Mouse (Mus musculus) neural tube, embryonic 11.5 days (tissue): Measurements from ENCODE around the gene Fshr. TPM values are rescaled to one million over a fixed set of nuclear protein-coding genes. Genes with fewer than 3 reads are reported as not detected.

ENCODE experiments used
- ATAC-seq: fragments of 200-750 bp; cut with Nextera tagmentation; 2 replicates; pipeline ENCODE4 v1.8.0; 2017; ENCODE audit warnings: moderate number of reproducible peaks, mild to moderate bottlenecking, moderate TSS enrichment, moderate library complexity; ENCODE audit not compliant: insufficient read depth, low FRiP score, low TSS enrichment
- DNase-seq: peaks from one replicate; pipeline ENCODE4 v3.0.0-alpha.2; 2015; ENCODE audit warnings: low spot score
- H3K27ac ChIP-seq: fragments of 300-500 bp; sonication (generic); 2 replicates; pipeline ENCODE4 v1.5.1; 2014; ENCODE audit warnings: low read depth, mild to moderate bottlenecking, low read length
- H3K27me3 ChIP-seq: fragments of 300-500 bp; sonication (generic); 2 replicates; pipeline ENCODE4 v1.6.1; 2014; ENCODE audit warnings: mild to moderate bottlenecking, low read length, mixed read lengths; ENCODE audit not compliant: control insufficient read depth, insufficient read depth
- H3K36me3 ChIP-seq: fragments of 300-500 bp; sonication (generic); 2 replicates; pipeline ENCODE4 v1.6.1; 2014; ENCODE audit warnings: mild to moderate bottlenecking, low read length, moderate library complexity, mixed read lengths; ENCODE audit not compliant: control insufficient read depth, insufficient read depth
- H3K4me1 ChIP-seq: fragments of 300-500 bp; sonication (generic); 2 replicates; pipeline ENCODE4 v1.6.1; 2014; ENCODE audit warnings: low read length, mixed read lengths; ENCODE audit not compliant: control insufficient read depth, insufficient read depth
- H3K4me2 ChIP-seq: fragments of 300-500 bp; sonication (generic); 2 replicates; pipeline ENCODE4 v1.6.1; 2014; ENCODE audit warnings: low read depth, mild to moderate bottlenecking, moderate library complexity
- H3K4me3 ChIP-seq: fragments of 300-500 bp; sonication (generic); 2 replicates; pipeline ENCODE4 v1.5.1; 2014; ENCODE audit warnings: low read depth, low read length
- H3K9ac ChIP-seq: fragments of 300-500 bp; sonication (generic); 2 replicates; pipeline ENCODE4 v1.6.1; 2014; ENCODE audit warnings: mild to moderate bottlenecking, low read length
- H3K9me3 ChIP-seq: fragments of 300-500 bp; sonication (generic); 2 replicates; pipeline ENCODE4 v1.6.1; 2016; ENCODE audit warnings: low read length; ENCODE audit not compliant: control insufficient read depth
- WGBS: fragments of 180-500 bp; shearing (Covaris S2); extraction: QIAGEN DNeasy Blood & Tissue Kit; methylation state at CpG from one replicate; pipeline ENCODE4 v1.1.7; 2014; 5-methylcytosine and 5-hydroxymethylcytosine counted together
- polyA plus RNA-seq: library from polyadenylated mRNA; unstranded; fragments of >200 nt; fragmentation: Nextera tagmentation; extraction: Ambion mirVana; gene quantifications from 2 replicates; pipeline ENCODE4 v1.2.1, GENCODE M21; 2014

Fshr gene
- polyA plus RNA-seq, 1 experiment from 2014 or later = not detected

GRCm38 (mm10) chr17:89013691-89014090 lies 186.8 kb downstream of the Fshr start:
- Histone ChIP-seq H3K4me3 (no peak overlapping the region), H3K9me3 (no peaks in the 10 kb centered on the region), H3K9ac (no peak overlapping the region), H3K36me3 (no peaks in the 10 kb centered on the region), H3K27me3 (no peaks in the 10 kb centered on the region), H3K4me1 (no peaks in the 10 kb centered on the region), H3K4me2 (no peak overlapping the region), H3K27ac (no peak overlapping the region)
- ATAC-seq (no peak), DNase-seq (no peak)

GRCm38 (mm10) chr17:89009117-89009516 lies 191.4 kb downstream of the Fshr start:
- ATAC-seq (no peak), DNase-seq (no peak)
- no peaks in the 10 kb centered on the region for H3K4me1 ChIP-seq
- no peak overlapping the region for H3K4me3 ChIP-seq
- H3K4me2 ChIP-seq = no peak overlapping the region
- H3K27me3 ChIP-seq = no peaks in the 10 kb centered on the region
- no peaks in the 10 kb centered on the region for H3K36me3 ChIP-seq
- H3K27ac ChIP-seq = no peak overlapping the region
- H3K9me3 ChIP-seq = no peaks in the 10 kb centered on the region
- H3K9ac ChIP-seq = no peak overlapping the region
- WGBS = 96% methylated on average over 1 of the region's 1 CpGs

GRCm38 (mm10) chr17:89008680-89009079 lies 191.8 kb downstream of the Fshr start:
- H3K27ac ChIP-seq = no peak overlapping the region
- no peaks in the 10 kb centered on the region for H3K36me3 ChIP-seq
- no peaks in the 10 kb centered on the region for H3K9me3 ChIP-seq
- H3K9ac ChIP-seq = no peak overlapping the region
- no peak for DNase-seq
- H3K4me3 ChIP-seq = no peak overlapping the region
- H3K27me3 ChIP-seq = no peaks in the 10 kb centered on the region
- H3K4me2 ChIP-seq = no peak overlapping the region
- WGBS = 79% methylated on average over 7 of the region's 7 CpGs
- no peak for ATAC-seq
- no peaks in the 10 kb centered on the region for H3K4me1 ChIP-seq

GRCm38 (mm10) chr17:89005959-89006358 lies 194.5 kb downstream of the Fshr start:
- H3K4me3 ChIP-seq = no peak overlapping the region
- no peak overlapping the region for H3K9ac ChIP-seq
- WGBS = 85% methylated on average over 5 of the region's 5 CpGs
- ATAC-seq (no peak), DNase-seq (no peak)
- H3K27me3 ChIP-seq = no peaks in the 10 kb centered on the region
- H3K9me3 ChIP-seq = no peaks in the 10 kb centered on the region
- H3K4me1 ChIP-seq = no peaks in the 10 kb centered on the region
- no peak overlapping the region for H3K27ac ChIP-seq
- no peaks in the 10 kb centered on the region for H3K36me3 ChIP-seq
- H3K4me2 ChIP-seq = no peak overlapping the region

DNA sequence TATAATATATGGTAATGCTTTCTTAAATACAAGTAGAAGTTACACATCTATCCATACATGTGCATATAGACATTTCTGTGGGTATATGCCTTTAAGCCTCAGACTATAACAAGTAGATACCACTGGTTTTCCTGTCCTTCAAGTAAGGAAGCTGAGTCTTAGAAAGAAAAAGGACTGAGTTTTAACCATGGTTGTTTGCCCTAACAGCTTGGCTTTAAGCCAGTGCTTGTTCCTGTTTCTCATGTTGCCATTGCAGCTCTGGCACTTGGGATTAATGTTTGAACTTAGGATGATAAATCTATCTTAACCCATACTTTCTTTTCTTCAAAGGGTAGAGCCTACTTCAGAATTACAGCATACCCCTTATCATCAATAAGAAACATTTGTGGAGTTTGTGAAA lies 200.6 kb downstream of the Fshr start:
- Histone ChIP-seq H3K4me3 (no peak overlapping the region), H3K27ac (no peak overlapping the region), H3K9ac (no peak overlapping the region), H3K4me2 (no peak overlapping the region), H3K4me1 (no peaks in the 10 kb centered on the region), H3K9me3 (no peaks in the 10 kb centered on the region), H3K27me3 (no peaks in the 10 kb centered on the region), H3K36me3 (no peaks in the 10 kb centered on the region)
- no peak for DNase-seq
- no peak for ATAC-seq

- DNase-seq = no peak
- H3K36me3 ChIP-seq = no peaks in the 10 kb centered on the region
- H3K4me1 ChIP-seq = no peaks in the 10 kb centered on the region
- H3K4me2 ChIP-seq = no peak overlapping the region
- no peaks in the 10 kb centered on the region for H3K9me3 ChIP-seq
- 84% methylated on average over 1 of the region's 1 CpGs for WGBS
- no peak for ATAC-seq
- no peak overlapping the region for H3K9ac ChIP-seq
- no peak overlapping the region for H3K4me3 ChIP-seq
- no peaks in the 10 kb centered on the region for H3K27me3 ChIP-seq
- no peak overlapping the region for H3K27ac ChIP-seq
Observed at GRCm38 (mm10) chr17:88998243-88998642, 202.2 kb downstream of the Fshr start.

GRCm38 (mm10) chr17:88991238-88991637 lies 209.2 kb downstream of the Fshr start:
- no peaks in the 10 kb centered on the region for H3K36me3 ChIP-seq
- ATAC-seq (no peak), DNase-seq (no peak)
- H3K27me3 ChIP-seq = no peaks in the 10 kb centered on the region
- H3K4me3 ChIP-seq = no peak overlapping the region
- no peaks in the 10 kb centered on the region for H3K4me1 ChIP-seq
- H3K4me2 ChIP-seq = no peak overlapping the region
- H3K9ac ChIP-seq = no peak overlapping the region
- no peak overlapping the region for H3K27ac ChIP-seq
- whole genome bisulfite sequencing = 89% methylated on average over 4 of the region's 4 CpGs
- no peaks in the 10 kb centered on the region for H3K9me3 ChIP-seq

- Histone ChIP-seq H3K36me3 (no peaks in the 10 kb centered on the region), H3K4me2 (no peak overlapping the region), H3K9me3 (no peaks in the 10 kb centered on the region), H3K4me1 (no peaks in the 10 kb centered on the region), H3K9ac (no peak overlapping the region), H3K4me3 (no peak overlapping the region), H3K27ac (no peak overlapping the region), H3K27me3 (no peaks in the 10 kb centered on the region)
- ATAC-seq (no peak), DNase-seq (no peak)
- 86% methylated on average over 10 of the region's 10 CpGs for WGBS
Observed at GRCm38 (mm10) chr17:88980708-88981355, 219.6 kb downstream of the Fshr start.

- WGBS = 88% methylated on average over 3 of the region's 3 CpGs
- H3K9ac ChIP-seq = no peak overlapping the region
Observed at GRCm38 (mm10) chr17:88974538-88974937, 225.9 kb downstream of the Fshr start.

More at GRCm38 (mm10) chr17:88974538-88974937, 225.9 kb downstream of the Fshr start:
- H3K9me3 ChIP-seq = no peaks in the 10 kb centered on the region
- H3K4me3 ChIP-seq = no peak overlapping the region
- no peak overlapping the region for H3K27ac ChIP-seq
- no peaks in the 10 kb centered on the region for H3K4me1 ChIP-seq
- H3K27me3 ChIP-seq = no peaks in the 10 kb centered on the region
- DNase-seq (no peak), ATAC-seq (no peak)
- H3K4me2 ChIP-seq = no peak overlapping the region
- no peaks in the 10 kb centered on the region for H3K36me3 ChIP-seq
